Mouse (Mus musculus) thymus, postnatal 36 days (tissue): ENCODE measurements around the gene Atp5g3.
A peak's percentile ranks its signal among the peaks of the same experiment; 100 is the strongest.

Experiments
- DNase-seq, 2 experiments: peaks; one replicate each; pipeline ENCODE4 v3.0.0; 2022; ENCODE audit warnings: mixed read lengths in 2 of 2

Atp5g3 gene

DNA sequence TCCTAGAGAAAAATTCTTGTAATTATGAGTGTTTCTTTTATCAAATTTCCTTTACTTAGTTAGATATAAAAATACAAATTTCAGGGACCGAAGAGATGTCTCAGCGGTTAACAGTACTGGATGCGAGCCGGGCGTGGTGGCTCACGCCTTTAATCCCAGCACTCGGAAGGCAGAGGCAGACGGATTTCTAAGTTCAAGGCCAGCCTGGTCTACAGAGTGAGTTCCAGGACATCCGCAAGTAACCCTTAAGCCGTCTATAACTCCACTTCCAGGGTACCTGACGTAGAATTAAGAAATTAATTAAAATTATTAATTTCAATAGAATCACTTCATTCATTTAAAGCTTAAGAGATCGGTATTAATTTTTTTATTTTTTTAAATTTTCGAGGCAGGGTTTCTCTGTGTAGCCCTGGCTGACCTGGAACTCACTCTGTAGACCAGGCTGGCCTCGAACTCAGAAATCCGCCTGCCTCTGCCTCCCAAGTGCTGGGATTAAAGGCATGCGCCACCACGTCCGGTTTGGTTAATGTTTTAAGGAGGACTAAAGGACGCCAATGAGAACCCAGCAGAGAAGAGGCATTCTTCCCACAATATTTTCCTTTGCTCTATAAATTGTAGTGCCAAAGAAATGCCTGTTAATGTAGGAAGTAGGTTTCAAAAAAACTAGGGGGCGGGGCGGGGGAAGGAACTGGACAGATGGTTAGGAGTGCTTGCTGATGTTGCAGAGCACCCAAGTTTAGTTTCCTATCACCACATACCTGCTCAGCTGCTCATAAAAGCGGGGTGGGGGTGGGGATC lies 17.5 kb downstream of the Atp5g3 start:
- peak in 1 of 2 experiments; percentile 16 for DNase-seq

DNA sequence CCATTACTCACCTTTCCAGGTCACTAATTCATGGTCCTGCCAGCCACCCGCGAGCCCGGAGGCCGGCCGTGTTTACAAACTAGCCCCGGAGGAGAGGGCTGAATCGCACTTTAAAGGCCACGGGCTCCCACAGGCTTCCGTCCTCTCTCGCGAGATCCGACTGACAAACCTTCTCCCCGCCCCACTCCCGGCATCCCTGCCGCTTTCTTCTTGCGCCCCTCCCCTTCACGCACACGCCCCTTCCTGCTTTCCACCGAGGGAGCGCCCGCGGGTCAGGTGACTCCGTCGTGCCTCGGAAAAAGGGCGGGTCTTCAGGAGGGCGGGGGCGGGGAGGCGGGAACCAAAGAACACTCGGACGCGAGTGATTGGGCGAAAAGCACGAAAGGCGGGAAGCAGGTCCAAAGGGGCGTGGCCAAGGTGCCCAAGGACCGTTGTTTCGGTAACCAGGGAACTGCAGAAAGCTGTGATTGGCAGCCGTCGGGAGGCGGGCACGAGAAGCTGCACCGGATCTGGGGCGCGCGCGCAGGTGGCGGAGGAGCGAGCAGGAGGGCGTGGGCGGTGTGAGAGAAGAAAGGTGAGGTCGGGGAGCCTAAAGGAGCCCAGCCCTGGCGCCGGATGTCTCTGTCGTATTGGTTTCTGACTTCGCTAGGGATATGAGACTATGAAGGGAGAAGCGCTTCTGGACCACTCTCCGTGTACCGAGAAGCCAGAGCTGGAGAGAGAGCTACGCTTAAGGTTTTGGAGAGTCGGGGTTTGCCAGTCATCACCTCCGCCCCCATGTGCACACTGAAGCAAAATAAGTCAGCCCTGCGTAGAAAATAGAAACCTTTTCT lies 18.4 kb downstream of the Atp5g3 start, which contains the start of gene Atf2:
Gene Atf2, minus strand, starts transcription at position 176 of the 833 bp plus-strand sequence.
- DNase-seq = peak; percentile 99 to 100

GRCm38 (mm10) chr2:73891701-73892463 lies 19.2 kb downstream of the Atp5g3 start:
- no peak for DNase-seq

GRCm38 (mm10) chr2:73885997-73886396 lies 25.1 kb downstream of the Atp5g3 start:
- DNase-seq = no peak

DNA sequence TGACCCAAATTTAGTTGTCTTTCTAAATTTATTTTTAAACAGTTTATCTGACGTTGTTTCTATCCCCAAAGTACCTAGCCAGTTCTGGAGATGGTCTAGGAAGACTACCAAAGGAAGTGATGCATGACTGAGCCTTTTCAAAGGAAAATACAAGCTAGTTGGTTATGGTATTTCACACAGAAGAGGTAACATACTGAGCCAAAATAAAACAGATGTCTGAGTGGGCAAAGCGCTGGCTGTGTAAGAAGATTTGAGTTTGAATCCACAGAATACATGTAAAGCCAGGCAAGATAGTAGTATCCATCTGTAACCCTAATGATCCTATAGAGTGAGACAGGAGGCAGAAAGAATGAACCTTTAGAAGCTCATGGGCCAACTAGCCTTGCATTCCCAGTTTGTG lies 33.2 kb downstream of the Atp5g3 start:
- no peak for DNase-seq

DNA sequence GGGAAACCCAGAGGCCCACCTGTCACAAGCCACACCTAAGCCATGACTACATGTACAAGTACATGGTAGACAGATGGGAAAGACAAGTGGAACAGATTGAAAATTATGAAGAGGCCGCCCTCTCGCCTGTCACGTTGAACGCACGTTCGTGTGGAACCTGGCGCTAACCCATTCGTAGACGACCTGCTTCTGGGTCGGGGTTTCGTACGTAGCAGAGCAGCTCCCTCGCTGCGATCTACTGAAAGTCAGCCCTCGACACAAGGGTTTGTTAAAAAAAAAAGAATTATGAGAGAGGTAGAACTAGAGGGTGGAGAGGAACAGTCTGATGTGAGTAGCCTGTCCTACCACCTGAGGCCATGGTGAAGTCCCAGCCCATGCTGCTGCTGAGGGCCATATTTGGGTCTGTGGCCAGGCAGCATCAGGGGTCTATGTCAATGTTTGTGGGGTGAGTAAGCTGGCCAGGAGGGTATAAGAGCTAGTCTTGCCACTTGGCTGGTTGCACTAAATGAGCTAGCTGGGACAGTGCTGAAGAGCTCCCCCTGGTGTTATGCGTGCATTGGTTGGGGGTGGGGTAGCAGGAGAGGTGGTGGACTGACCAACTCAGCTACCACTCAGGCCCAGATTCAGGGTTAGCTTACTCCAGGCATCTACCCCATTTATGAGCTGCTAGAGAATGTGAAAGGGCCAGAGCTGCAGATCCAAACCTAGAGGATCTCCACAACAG lies 43.2 kb downstream of the Atp5g3 start:
- peak; percentile 41 to 56 for DNase-seq

DNA sequence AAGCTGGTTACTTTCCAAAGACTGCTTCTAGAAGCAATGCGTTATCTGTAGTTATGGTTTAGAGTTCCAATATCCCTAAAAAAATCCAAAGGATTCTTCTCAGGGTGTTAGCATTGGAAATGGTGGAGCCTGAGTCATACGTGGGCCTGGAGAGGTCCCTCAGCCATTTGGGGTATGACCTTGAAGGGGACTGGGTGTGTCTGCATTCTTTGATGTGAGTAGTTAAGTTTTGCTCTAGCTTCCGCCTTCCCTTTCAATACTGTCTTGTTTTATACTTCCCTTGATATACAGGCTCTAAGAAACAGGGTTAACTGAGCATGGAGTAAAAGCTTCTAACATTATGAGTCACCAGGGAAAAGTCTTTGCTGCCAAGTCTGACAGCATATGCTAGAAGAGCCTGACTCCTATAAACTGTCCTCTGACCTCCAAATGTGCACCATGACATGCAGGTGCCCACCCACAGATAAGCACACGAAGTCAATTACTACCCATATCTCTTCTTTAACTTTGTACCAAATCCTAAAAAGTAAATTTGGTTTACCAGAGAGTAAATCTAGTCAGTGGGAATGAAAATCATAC lies 51.0 kb downstream of the Atp5g3 start:
- no peak for DNase-seq
